Mouse (Mus musculus) brain, embryonic 14.5 days (tissue): ENCODE data around the gene Fabp1.

ENCODE experiments used
- CTCF ChIP-seq: fragments of 200-500 bp; IDR thresholded peaks from 2 replicates; pipeline ENCODE4 v1.5.1; 2012; ENCODE audit warnings: inconsistent platforms, mild to moderate bottlenecking, moderate library complexity, borderline replicate concordance; ENCODE audit not compliant: insufficient read depth, insufficient read length; ENCODE audit errors: extremely low read depth
- POLR2A ChIP-seq: fragments of 200-500 bp; IDR thresholded peaks from 2 replicates; pipeline ENCODE4 v1.6.1; 2012; ENCODE audit warnings: mild to moderate bottlenecking, inconsistent platforms, borderline replicate concordance; ENCODE audit not compliant: poor library complexity, insufficient read depth, insufficient read length, severe bottlenecking; ENCODE audit errors: extremely low read depth

GRCm38 (mm10) chr6:71193151-71193740 lies 6.4 kb upstream of the Fabp1 start:
- TF ChIP-seq CTCF (no peak), POLR2A (no peak)
